Comparison of ENCODE assay signal across 8 mouse cellular contexts in genomic region chr16:20695622-20696323, GRCm38 (mm10). TPM values are rescaled to one million over a fixed set of nuclear protein-coding genes. Genes with fewer than 3 reads are reported as not detected.
A peak's percentile ranks its signal among the peaks of the same experiment; 100 is the strongest.
DNase-seq lines count a peak whose midpoint lies in the region; ATAC-seq and TF ChIP-seq lines count a peak whose summit lies in the region.

No protein-coding gene starts in this region.

- H3K4me1 ChIP-seq in bone marrow macrophage, adult 2 months (ENCODE audit: control insufficient read depth, insufficient read depth, low read length), result peaks cover 20% of the 10 kb centered on the region
- H3K4me1 ChIP-seq in forebrain, embryonic 10.5 days, result peaks cover 59% of the 10 kb centered on the region
- H3K4me1 ChIP-seq in heart, embryonic 12.5 days (replicated peaks), result peaks cover 37% of the 10 kb centered on the region
- H3K4me1 ChIP-seq in kidney, embryonic 14.5 days (ENCODE audit: control insufficient read depth, insufficient read depth, low read length), result peaks cover 9% of the 10 kb centered on the region
- H3K4me1 ChIP-seq in limb, embryonic 12.5 days (replicated peaks), result peaks cover 46% of the 10 kb centered on the region
- H3K4me1 ChIP-seq in midbrain, embryonic 16.5 days (ENCODE audit: control insufficient read depth, insufficient read depth, low read length), result peaks cover 32% of the 10 kb centered on the region

- no peaks in the 10 kb centered on the region for H3K9me3 ChIP-seq in forebrain, embryonic 10.5 days
- no peaks in the 10 kb centered on the region for H3K9me3 ChIP-seq in heart, embryonic 12.5 days (replicated peaks)
- H3K9me3 ChIP-seq in kidney, embryonic 14.5 days (ENCODE audit: control insufficient read depth, low read length), result no peaks in the 10 kb centered on the region
- H3K9me3 ChIP-seq in limb, embryonic 12.5 days, result no peaks in the 10 kb centered on the region
- H3K9me3 ChIP-seq in midbrain, embryonic 16.5 days (replicated peaks; ENCODE audit: control insufficient read depth, low read length, poor library complexity, severe bottlenecking), result no peaks in the 10 kb centered on the region

- no peak for TF ChIP-seq CTCF in bone marrow macrophage, adult 2 months (IDR thresholded peaks at IDR 0.05; ENCODE audit: low read depth, low read length)

- peaks cover 28% of the 10 kb centered on the region for H3K36me3 ChIP-seq in forebrain, embryonic 10.5 days (replicated peaks)
- peaks cover 21% of the 10 kb centered on the region for H3K36me3 ChIP-seq in heart, embryonic 12.5 days
- H3K36me3 ChIP-seq in kidney, embryonic 14.5 days (ENCODE audit: control insufficient read depth, insufficient read depth, low read length), result peaks cover 17% of the 10 kb centered on the region
- peaks cover 21% of the 10 kb centered on the region for H3K36me3 ChIP-seq in limb, embryonic 12.5 days
- H3K36me3 ChIP-seq in midbrain, embryonic 16.5 days (ENCODE audit: control insufficient read depth, insufficient read depth, low read length), result peaks cover 12% of the 10 kb centered on the region; the same call in 1 of the 2 replicates

- WGBS in forebrain, embryonic 10.5 days, result 4% methylated on average over 46 of the region's 46 CpGs
- WGBS in heart, embryonic 12.5 days, result 4% methylated on average over 44 of the region's 46 CpGs
- WGBS in kidney, embryonic 14.5 days, result 1% methylated on average over 45 of the region's 46 CpGs
- 3% methylated on average over 46 of the region's 46 CpGs for WGBS in limb, embryonic 12.5 days
- WGBS in midbrain, embryonic 16.5 days, result under 1% methylated on average over 46 of the region's 46 CpGs

- TF ChIP-seq POLR2A in bone marrow macrophage, adult 2 months (IDR thresholded peaks at IDR 0.05; ENCODE audit: borderline replicate concordance, low read depth, low read length), result no peak

- peak overlapping the region; percentile 62 for H3K9ac ChIP-seq in heart, embryonic 12.5 days
- H3K9ac ChIP-seq in kidney, embryonic 14.5 days (ENCODE audit: low read depth, low read length), result peak overlapping the region; percentile 34; the same call in 1 of the 2 replicates
- H3K9ac ChIP-seq in limb, embryonic 12.5 days (replicated peaks), result peak overlapping the region; percentile 58
- H3K9ac ChIP-seq in midbrain, embryonic 16.5 days (ENCODE audit: low read depth, low read length), result peak overlapping the region; percentile 76

- no peak overlapping the region for H3K27ac ChIP-seq in bone marrow macrophage, adult 2 months (ENCODE audit: insufficient read depth, low read depth, low read length)
- H3K27ac ChIP-seq in forebrain, embryonic 10.5 days, result peak overlapping the region; percentile 84
- H3K27ac ChIP-seq in heart, embryonic 12.5 days (ENCODE audit: poor library complexity, severe bottlenecking), result no peak overlapping the region
- no peak overlapping the region for H3K27ac ChIP-seq in kidney, embryonic 14.5 days (ENCODE audit: low read depth, low read length)
- H3K27ac ChIP-seq in limb, embryonic 12.5 days, result no peak overlapping the region
- H3K27ac ChIP-seq in midbrain, embryonic 16.5 days (ENCODE audit: low read length), result peak overlapping the region; percentile 87

- ATAC-seq in heart, embryonic 12.5 days (ENCODE audit: insufficient number of reproducible peaks, low FRiP score), result peak; percentile 63
- peak; percentile 64 for ATAC-seq in kidney, embryonic 14.5 days (ENCODE audit: low FRiP score, low TSS enrichment)
- ATAC-seq in limb, embryonic 12.5 days (ENCODE audit: insufficient number of reproducible peaks, insufficient read depth, low FRiP score, low TSS enrichment, low read depth), result peak; percentile 66
- peak; percentile 83 for ATAC-seq in midbrain, embryonic 16.5 days

- H3K27me3 ChIP-seq in forebrain, embryonic 10.5 days (ENCODE audit: poor library complexity, severe bottlenecking), result peaks cover 19% of the 10 kb centered on the region
- H3K27me3 ChIP-seq in heart, embryonic 12.5 days (replicated peaks), result 0 out of 2 replicates have a peak, but pooled peaks cover 5% of the 10 kb centered on the region
- H3K27me3 ChIP-seq in kidney, embryonic 14.5 days (ENCODE audit: control insufficient read depth, insufficient read depth, low read length), result no peaks in the 10 kb centered on the region; the same call in 1 of the 2 replicates
- peaks cover 16% of the 10 kb centered on the region; the same call in 1 of the 2 replicates for H3K27me3 ChIP-seq in limb, embryonic 12.5 days
- no peaks in the 10 kb centered on the region for H3K27me3 ChIP-seq in midbrain, embryonic 16.5 days (ENCODE audit: control insufficient read depth, insufficient read depth, low read depth, low read length)

- DNase-seq in CD4-positive, CD25-positive, alpha-beta regulatory T cell, adult 2 months (ENCODE audit: low read depth, low spot score), result peak; percentile 60
- peak; percentile 89 for DNase-seq in forebrain, embryonic 10.5 days (ENCODE audit: extremely low spot score, low spot score)
- peak; percentile 91 for DNase-seq in telencephalon, adult 2 months (ENCODE audit: low read depth, low spot score)

- peak overlapping the region; percentile 72 for H3K4me2 ChIP-seq in heart, embryonic 12.5 days
- H3K4me2 ChIP-seq in kidney, embryonic 14.5 days (replicated peaks; ENCODE audit: low read depth, low read length), result peak overlapping the region; percentile 54
- peak overlapping the region; percentile 69 for H3K4me2 ChIP-seq in limb, embryonic 12.5 days
- peak overlapping the region; percentile 78 for H3K4me2 ChIP-seq in midbrain, embryonic 16.5 days (ENCODE audit: low read length)

- H3K4me3 ChIP-seq in bone marrow macrophage, adult 2 months (ENCODE audit: insufficient read depth, low read length), result peak overlapping the region; percentile 7; the same call in 1 of the 2 replicates
- H3K4me3 ChIP-seq in forebrain, embryonic 10.5 days, result peak overlapping the region; percentile 53
- peak overlapping the region; percentile 39 for H3K4me3 ChIP-seq in heart, embryonic 12.5 days
- H3K4me3 ChIP-seq in kidney, embryonic 14.5 days (ENCODE audit: low read length), result peak overlapping the region; percentile 26
- H3K4me3 ChIP-seq in limb, embryonic 12.5 days (replicated peaks), result peak overlapping the region; percentile 43
- H3K4me3 ChIP-seq in midbrain, embryonic 16.5 days (ENCODE audit: low read depth, low read length), result peak overlapping the region; percentile 48

RNA-seq across cellular contexts. Expression of gene Fam131a, which starts 2.7 kb away (rescaled TPM):
- polyA plus RNA-seq in bone marrow macrophage, adult 2 months (2012; ENCODE audit: insufficient read depth, insufficient read length, missing spikeins), result 6.2 and 7.6 TPM in 2 replicates
- polyA plus RNA-seq in forebrain, embryonic 10.5 days (2016; fragmentation: Nextera tagmentation; extraction: Ambion mirVana), result 6.3 and 7.1 TPM in 2 replicates
- 4.0 and 5.2 TPM in 2 replicates for polyA plus RNA-seq in heart, embryonic 12.5 days (2016; fragmentation: Nextera tagmentation; extraction: Ambion mirVana)
- 3.8 and 5.5 TPM in 2 replicates for polyA plus RNA-seq in kidney, embryonic 14.5 days (2014; fragmentation: Nextera tagmentation; extraction: Ambion mirVana)
- polyA plus RNA-seq in limb, embryonic 12.5 days (2016; fragmentation: Nextera tagmentation; extraction: Ambion mirVana), result 5.3 and 7.4 TPM in 2 replicates
- 62.1 and 66.5 TPM in 2 replicates for polyA plus RNA-seq in midbrain, embryonic 16.5 days (2015; fragmentation: Nextera tagmentation; extraction: Ambion mirVana)

RNA-seq across cellular contexts. Expression of gene Polr2h, which starts 21.7 kb away (rescaled TPM):
- 10.1 and 17.5 TPM in 2 replicates for polyA plus RNA-seq in bone marrow macrophage, adult 2 months (2012; ENCODE audit: insufficient read depth, insufficient read length, missing spikeins)
- 155 and 163 TPM in 2 replicates for polyA plus RNA-seq in forebrain, embryonic 10.5 days (2016; fragmentation: Nextera tagmentation; extraction: Ambion mirVana)
- polyA plus RNA-seq in heart, embryonic 12.5 days (2016; fragmentation: Nextera tagmentation; extraction: Ambion mirVana), result 45.0 and 50.5 TPM in 2 replicates
- 147 and 172 TPM in 2 replicates for polyA plus RNA-seq in kidney, embryonic 14.5 days (2014; fragmentation: Nextera tagmentation; extraction: Ambion mirVana)
- polyA plus RNA-seq in limb, embryonic 12.5 days (2016; fragmentation: Nextera tagmentation; extraction: Ambion mirVana), result 114 and 118 TPM in 2 replicates
- 83.0 and 88.0 TPM in 2 replicates for polyA plus RNA-seq in midbrain, embryonic 16.5 days (2015; fragmentation: Nextera tagmentation; extraction: Ambion mirVana)

RNA-seq across cellular contexts. Expression of gene Clcn2, which starts 21.8 kb away (rescaled TPM):
- 1.0 and 1.6 TPM in 2 replicates for polyA plus RNA-seq in bone marrow macrophage, adult 2 months (2012; ENCODE audit: insufficient read depth, insufficient read length, missing spikeins)
- polyA plus RNA-seq in forebrain, embryonic 10.5 days (2016; fragmentation: Nextera tagmentation; extraction: Ambion mirVana), result 11.4 and 12.5 TPM in 2 replicates
- 6.2 and 7.0 TPM in 2 replicates for polyA plus RNA-seq in heart, embryonic 12.5 days (2016; fragmentation: Nextera tagmentation; extraction: Ambion mirVana)
- 15.5 and 17.3 TPM in 2 replicates for polyA plus RNA-seq in kidney, embryonic 14.5 days (2014; fragmentation: Nextera tagmentation; extraction: Ambion mirVana)
- 31.1 and 31.9 TPM in 2 replicates for polyA plus RNA-seq in limb, embryonic 12.5 days (2016; fragmentation: Nextera tagmentation; extraction: Ambion mirVana)
- 22.3 and 25.4 TPM in 2 replicates for polyA plus RNA-seq in midbrain, embryonic 16.5 days (2015; fragmentation: Nextera tagmentation; extraction: Ambion mirVana)

RNA-seq across cellular contexts. Expression of gene Eif4g1, which starts 27.7 kb away (rescaled TPM):
- polyA plus RNA-seq in bone marrow macrophage, adult 2 months (2012; ENCODE audit: insufficient read depth, insufficient read length, missing spikeins), result 101 and 119 TPM in 2 replicates
- 254 TPM in 2 replicates for polyA plus RNA-seq in forebrain, embryonic 10.5 days (2016; fragmentation: Nextera tagmentation; extraction: Ambion mirVana)
- polyA plus RNA-seq in heart, embryonic 12.5 days (2016; fragmentation: Nextera tagmentation; extraction: Ambion mirVana), result 169 and 179 TPM in 2 replicates
- 131 and 213 TPM in 2 replicates for polyA plus RNA-seq in kidney, embryonic 14.5 days (2014; fragmentation: Nextera tagmentation; extraction: Ambion mirVana)
- 204 and 218 TPM in 2 replicates for polyA plus RNA-seq in limb, embryonic 12.5 days (2016; fragmentation: Nextera tagmentation; extraction: Ambion mirVana)
- 127 and 134 TPM in 2 replicates for polyA plus RNA-seq in midbrain, embryonic 16.5 days (2015; fragmentation: Nextera tagmentation; extraction: Ambion mirVana)

RNA-seq across cellular contexts. Expression of gene Chrd, which starts 37.2 kb away (rescaled TPM):
- not detected in 2 replicates for polyA plus RNA-seq in bone marrow macrophage, adult 2 months (2012; ENCODE audit: insufficient read depth, insufficient read length, missing spikeins)
- polyA plus RNA-seq in forebrain, embryonic 10.5 days (2016; fragmentation: Nextera tagmentation; extraction: Ambion mirVana), result 0.87 and 1.2 TPM in 2 replicates
- polyA plus RNA-seq in heart, embryonic 12.5 days (2016; fragmentation: Nextera tagmentation; extraction: Ambion mirVana), result 0.54 and 0.94 TPM in 2 replicates
- 3.9 and 4.6 TPM in 2 replicates for polyA plus RNA-seq in kidney, embryonic 14.5 days (2014; fragmentation: Nextera tagmentation; extraction: Ambion mirVana)
- 5.0 and 5.1 TPM in 2 replicates for polyA plus RNA-seq in limb, embryonic 12.5 days (2016; fragmentation: Nextera tagmentation; extraction: Ambion mirVana)
- polyA plus RNA-seq in midbrain, embryonic 16.5 days (2015; fragmentation: Nextera tagmentation; extraction: Ambion mirVana), result 3.7 and 4.5 TPM in 2 replicates

Comparison
In these comparisons a context has a peak if more than half of its experiments do, and no peak if none do; other contexts are left out.
1. H3K27ac ChIP-seq: peak in forebrain, embryonic 10.5 days (single experiment) and midbrain, embryonic 16.5 days (single experiment); none in bone marrow macrophage, adult 2 months (single experiment), heart, embryonic 12.5 days (single experiment), kidney, embryonic 14.5 days (single experiment) and limb, embryonic 12.5 days (single experiment).
2. Peak in every context shown above with its lines, with median percentiles within 50 percentile points of each other: DNase-seq, H3K4me3 ChIP-seq, ATAC-seq, H3K4me2 ChIP-seq and H3K9ac ChIP-seq.